Mouse (Mus musculus): ENCODE data around the gene Prkd3.
A peak's percentile ranks its signal among the peaks of the same experiment; 100 is the strongest.

The Prkd3 gene

GRCm38 (mm10) chr17:79020208-79020983 is at the start of gene Prkd3:
TSS of gene Prkd3 (minus strand) at chr17:79020816.
- DNase-seq (ENCODE audit: low spot score), result peak; percentile 79

DNA sequence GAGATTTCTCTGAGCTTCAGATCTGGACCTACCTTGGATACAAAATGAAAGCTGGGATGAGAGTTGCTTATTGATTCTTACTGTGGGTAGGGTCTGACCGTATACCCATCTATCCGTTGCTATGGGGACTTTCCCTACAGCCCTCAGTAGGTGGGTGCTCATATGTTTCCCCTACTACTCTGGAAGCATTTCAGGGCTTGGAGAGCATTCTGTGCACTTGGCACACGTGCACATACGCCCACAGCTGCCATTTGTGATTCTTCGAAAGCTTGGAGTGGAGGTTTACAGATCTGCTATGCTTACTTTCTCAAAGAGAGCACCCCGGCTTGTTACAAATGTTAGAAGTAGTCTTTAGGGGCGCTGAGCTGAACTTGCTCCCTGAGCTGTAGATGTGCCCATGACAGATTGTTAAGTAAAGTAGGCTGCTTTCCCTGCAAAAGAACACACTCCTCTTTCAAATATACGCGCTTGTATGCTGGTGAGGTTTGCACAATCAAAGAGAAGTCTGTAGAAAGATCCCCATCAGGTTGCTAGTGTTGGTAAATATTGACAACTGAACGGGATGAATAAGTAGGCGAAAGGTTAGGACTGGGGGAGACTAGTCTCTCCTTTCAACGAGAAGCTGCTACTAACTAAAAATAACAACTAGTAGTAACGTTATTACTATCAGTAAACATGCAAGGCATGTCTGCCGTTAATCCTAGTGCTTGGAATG is 49.3 kb upstream of the Prkd3 start:
- no peak for DNase-seq (ENCODE audit: low spot score)

DNA sequence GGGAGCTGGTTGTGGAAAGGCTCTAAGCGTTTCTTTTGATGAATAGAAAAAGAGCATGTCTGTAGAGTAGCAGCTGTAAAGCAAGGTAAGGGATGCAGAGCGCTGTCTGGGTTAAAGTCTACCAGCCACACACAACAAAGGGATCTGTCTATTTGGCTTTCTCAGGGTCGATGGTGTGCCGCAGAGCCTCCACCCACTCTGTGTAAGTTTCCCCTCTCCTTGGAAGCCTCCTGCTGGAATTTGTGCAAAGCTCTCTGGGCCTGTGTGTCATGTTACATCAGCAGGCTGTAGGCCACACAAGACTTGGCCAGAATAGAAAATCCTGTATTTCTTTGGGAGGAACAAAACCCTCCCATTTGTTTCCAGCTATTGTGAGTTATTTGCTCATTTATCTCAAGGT is 48.4 kb upstream of the Prkd3 start:
- DNase-seq (ENCODE audit: low spot score), result no peak

GRCm38 (mm10) chr17:79068581-79068980 is 48.0 kb upstream of the Prkd3 start:
- no peak for DNase-seq (ENCODE audit: low spot score)

- no peak for DNase-seq (ENCODE audit: low spot score)
Measured at GRCm38 (mm10) chr17:79064250-79064649, 43.6 kb upstream of the Prkd3 start.

- no peak for DNase-seq (ENCODE audit: low spot score)
Measured at GRCm38 (mm10) chr17:79060221-79060620, 39.6 kb upstream of the Prkd3 start.

- no peak for DNase-seq (ENCODE audit: low spot score)
Measured at GRCm38 (mm10) chr17:79058271-79058670, 37.7 kb upstream of the Prkd3 start.

DNA sequence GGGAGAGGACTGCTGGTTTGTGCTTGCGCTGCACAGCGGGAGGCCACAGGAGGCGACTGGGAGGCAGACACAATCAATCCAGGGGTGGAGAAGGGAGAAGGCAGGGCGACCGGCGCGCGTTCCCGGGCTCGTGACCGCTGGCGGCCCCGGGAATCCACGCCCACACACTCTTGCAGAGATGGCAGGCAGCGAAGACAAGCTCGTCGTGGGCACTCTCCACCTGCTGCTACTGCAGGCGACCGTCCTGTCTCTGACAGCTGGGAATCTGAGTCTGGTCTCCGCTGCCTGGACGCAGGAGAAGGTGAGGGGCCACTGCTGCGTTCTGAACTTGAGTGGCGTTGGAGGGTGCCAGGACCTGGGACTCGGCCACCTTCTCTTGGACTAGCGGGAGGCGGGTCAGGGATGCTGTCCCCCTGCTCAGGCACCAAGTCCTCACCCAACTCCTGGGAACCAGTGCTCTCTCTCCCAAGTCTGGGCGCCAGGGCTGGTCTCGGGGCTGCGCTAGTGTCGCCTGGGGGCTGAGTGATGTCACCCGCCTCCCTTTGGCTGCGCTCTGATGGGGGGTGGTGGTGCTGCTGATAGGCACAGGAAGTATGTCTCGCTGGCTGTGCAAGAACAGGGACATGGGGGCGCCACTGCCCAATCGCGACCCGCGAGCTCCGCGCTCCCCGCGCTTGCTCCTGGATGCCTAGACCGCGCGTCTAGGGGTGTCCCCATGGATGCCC is 31.6 kb upstream of the Prkd3 start:
- DNase-seq (ENCODE audit: low spot score), result peak; percentile 71

DNA sequence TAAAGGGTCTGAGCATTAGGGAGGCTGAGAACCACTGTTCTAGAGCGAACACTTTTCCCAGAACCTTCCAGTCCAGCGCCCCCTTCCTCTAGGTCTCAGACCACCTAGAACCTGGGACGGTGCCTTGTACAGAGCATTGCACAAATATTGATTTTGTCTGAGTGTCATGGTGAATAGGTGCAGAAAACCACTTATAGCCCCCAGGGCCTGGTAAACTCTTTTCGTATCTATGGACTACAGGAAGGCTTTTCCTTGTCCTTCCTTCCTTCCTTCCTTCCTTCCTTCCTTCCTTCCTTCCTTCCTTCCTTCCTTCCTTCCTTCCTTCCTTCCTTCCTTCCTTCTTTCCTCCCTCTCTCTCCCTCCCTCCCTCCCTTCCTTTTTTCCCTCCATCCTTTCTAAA is 31.0 kb upstream of the Prkd3 start, which contains the start of gene Qpct:
Gene Qpct (plus strand): TSS at position 301 of the 400 bp plus-strand sequence.
- no peak for DNase-seq (ENCODE audit: low spot score)

DNA sequence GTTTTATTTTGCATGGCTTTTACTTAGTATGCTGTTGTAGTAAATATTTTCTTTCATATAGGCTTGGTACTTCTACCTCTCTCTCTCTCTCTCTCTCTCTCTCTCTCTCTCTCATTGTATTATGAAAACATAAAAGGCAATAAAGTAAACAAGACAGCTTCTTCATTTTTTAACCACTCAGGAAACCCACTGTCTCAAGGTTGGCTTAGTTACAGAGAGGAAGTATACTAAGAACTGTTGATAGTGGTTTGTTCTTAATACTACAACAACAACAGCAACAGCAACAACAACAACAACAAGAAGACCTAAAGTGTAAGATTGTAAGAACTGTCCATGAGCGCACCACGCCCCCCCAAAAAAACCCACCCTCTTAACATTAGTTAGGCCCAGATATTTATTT is 23.1 kb upstream of the Prkd3 start:
- no peak for DNase-seq (ENCODE audit: low spot score)

GRCm38 (mm10) chr17:79039660-79040059 is 19.0 kb upstream of the Prkd3 start:
- no peak for DNase-seq (ENCODE audit: low spot score)

DNA sequence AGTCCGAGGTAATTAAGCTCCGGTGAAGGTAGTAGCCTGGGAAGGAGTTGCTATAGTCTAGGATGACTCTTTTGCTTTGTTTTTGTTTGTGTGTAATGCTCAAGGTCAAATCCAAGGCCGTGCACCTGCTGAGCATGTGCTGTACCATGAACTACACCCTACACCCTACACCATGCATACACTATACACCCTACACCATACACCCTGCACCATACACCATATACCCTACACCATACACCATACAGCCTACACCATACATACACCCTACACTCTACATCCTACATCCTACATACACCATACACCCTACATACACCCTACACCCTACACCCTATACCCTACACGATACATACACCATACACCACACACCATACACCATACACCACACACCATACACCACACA is 12.2 kb upstream of the Prkd3 start:
- no peak for DNase-seq (ENCODE audit: low spot score)

GRCm38 (mm10) chr17:79031569-79031968 is 11.0 kb upstream of the Prkd3 start:
- no peak for DNase-seq (ENCODE audit: low spot score)

DNA sequence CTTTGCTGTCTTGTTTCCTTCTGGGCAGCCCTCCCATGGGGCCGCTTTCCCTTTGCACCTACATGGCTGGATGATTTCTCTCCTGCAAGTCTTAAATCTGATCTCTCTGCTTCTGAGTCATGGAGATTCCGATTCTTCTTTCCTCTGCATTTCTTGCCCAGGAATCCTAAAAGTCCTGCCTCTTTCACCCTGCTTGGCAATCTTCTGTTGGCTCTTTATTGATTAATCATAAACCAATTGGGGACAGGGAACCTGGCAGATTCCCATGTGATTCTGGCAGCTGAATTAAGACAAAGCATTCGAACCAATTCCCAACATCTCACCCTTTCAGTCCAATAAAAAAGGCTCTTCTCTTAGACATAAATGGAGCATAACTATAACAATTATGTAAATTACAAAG is 8.6 kb upstream of the Prkd3 start:
- no peak for DNase-seq (ENCODE audit: low spot score)

GRCm38 (mm10) chr17:79024544-79024943 is 3.9 kb upstream of the Prkd3 start:
- no peak for DNase-seq (ENCODE audit: low spot score)

GRCm38 (mm10) chr17:79022746-79023145 is 2.1 kb upstream of the Prkd3 start:
- no peak for DNase-seq (ENCODE audit: low spot score)

DNA sequence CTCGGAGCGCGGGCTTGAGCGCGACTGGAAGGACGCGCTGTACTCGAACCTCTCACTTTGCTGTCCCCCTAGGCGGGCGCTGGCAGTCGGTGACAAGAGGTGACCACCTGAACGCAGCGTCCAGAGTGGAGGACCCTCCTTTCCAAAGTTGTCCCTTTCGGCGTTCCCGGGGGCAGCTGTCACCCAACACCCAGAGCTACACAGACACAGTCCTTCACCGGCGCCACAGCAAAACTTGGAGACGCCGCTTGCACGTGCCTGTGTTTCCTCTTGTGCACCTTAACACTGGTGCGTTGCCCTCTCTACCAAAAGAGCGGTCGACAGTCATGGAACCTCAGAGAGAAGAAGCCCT is 344 bp upstream of the Prkd3 start:
- DNase-seq (ENCODE audit: low spot score), result no peak

DNA sequence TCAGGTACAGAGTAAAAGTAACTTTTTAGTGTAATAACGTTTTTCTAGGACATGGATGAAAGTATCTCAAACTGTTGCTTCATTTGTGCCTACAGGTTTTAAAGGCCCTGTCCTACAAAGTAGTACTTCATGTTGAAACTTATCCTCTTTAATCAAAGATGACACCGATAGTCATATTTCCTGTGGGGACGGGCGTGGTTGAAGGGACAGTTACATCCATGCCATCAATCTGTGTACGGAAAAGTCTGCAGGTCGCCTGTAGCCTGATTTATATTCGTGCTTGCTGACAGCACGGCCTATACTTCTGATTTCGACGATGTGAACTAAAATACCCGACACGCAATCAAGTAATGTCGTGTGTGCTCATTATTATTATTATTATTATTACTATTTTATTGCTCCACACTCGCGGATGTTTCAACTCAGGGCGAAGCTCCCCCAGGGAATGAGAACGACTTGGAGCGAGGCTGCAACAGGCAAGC is 849 bp downstream of the Prkd3 start:
- DNase-seq (ENCODE audit: low spot score), result no peak

- no peak for DNase-seq (ENCODE audit: low spot score)
Measured at GRCm38 (mm10) chr17:79018422-79018821, 2.2 kb downstream of the Prkd3 start.

- no peak for DNase-seq (ENCODE audit: low spot score)
Measured at GRCm38 (mm10) chr17:79015831-79016230, 4.8 kb downstream of the Prkd3 start.

- DNase-seq (ENCODE audit: low spot score), result no peak
Measured at GRCm38 (mm10) chr17:79014911-79015685, 5.5 kb downstream of the Prkd3 start.

GRCm38 (mm10) chr17:79013625-79014024 is 7.0 kb downstream of the Prkd3 start:
- DNase-seq (ENCODE audit: low spot score), result no peak
